ENCODE assay signal across 27 mouse cellular contexts in the genomic region with DNA sequence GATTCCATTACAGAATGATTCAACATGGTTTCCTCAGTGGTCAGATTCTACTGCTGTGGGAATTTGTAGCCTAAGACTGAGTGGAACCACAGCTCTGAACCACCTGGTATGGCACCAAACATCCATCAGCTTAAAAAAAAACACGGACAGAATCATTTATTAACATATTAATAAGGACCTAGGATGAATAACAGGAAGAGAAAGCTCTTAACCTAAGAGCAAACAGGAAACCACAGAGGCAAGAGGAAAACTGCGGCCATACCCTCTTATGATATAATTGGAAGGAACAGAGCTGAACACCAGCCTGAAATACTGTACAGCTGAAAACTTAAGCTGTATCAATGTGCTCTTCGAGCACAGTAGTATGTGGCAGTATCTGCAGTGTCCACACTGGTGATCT.
DNase-seq lines count a peak whose midpoint lies in the region; ATAC-seq and TF ChIP-seq lines count a peak whose summit lies in the region.
"Had no signal": no experiment of that assay in that cellular context is flagged by ENCODE, and none has a peak within 500 bp of the region (broad histone marks: within the 10 kb centered on the region; RNA-seq: fewer than 3 reads in every experiment).

No protein-coding gene starts in this region.

- no peak for TF ChIP-seq POLR2A in MEL (IDR thresholded peaks at IDR 0.05; ENCODE audit: control insufficient read depth in 1 of 2, insufficient read depth in 1 of 2, low read depth in 1 of 2, low read length in 2 of 2, poor library complexity in 1 of 2)

- H3K4me1 ChIP-seq in MEL (ENCODE audit: control insufficient read depth in 1 of 2, insufficient read depth in 2 of 2, low read length in 2 of 2) = no peaks in the 10 kb centered on the region
- H3K4me1 ChIP-seq: embryonic facial prominence, embryonic 10.5 days; embryonic facial prominence, embryonic 12.5 days; forebrain, embryonic 13.5 days; forebrain, embryonic 15.5 days had no signal

- H3K9me3 ChIP-seq in MEL (replicated peaks; ENCODE audit: insufficient read depth, low read length) = no peaks in the 10 kb centered on the region

- peak; percentile 2 for DNase-seq in MEL (ENCODE audit: low read depth, low spot score)
- DNase-seq in gastrocnemius, postnatal 4 days (ENCODE audit: low spot score in 2 of 2) = no peak
- no peak for DNase-seq in heart, postnatal 10 days
- DNase-seq in kidney, adult 18-20 months = no peak
- DNase-seq in left cerebral cortex, postnatal 36 days (ENCODE audit: low spot score in 2 of 2) = no peak
- DNase-seq: adrenal gland, adult 8-10 months; adrenal gland, postnatal 14 days; B cell, adult 2 months; cerebellum, adult 11 months; cerebellum, adult 18-20 months; cerebellum, adult 8-10 months; cerebellum, adult 9-11 months; cerebellum, postnatal 14 days; cerebellum, postnatal 36 days; forebrain, postnatal 0 days had no signal

- intact Hi-C loops in heart, postnatal 10 days (cut with DNase I) = no loop called here
- intact Hi-C loops in left cerebral cortex, postnatal 36 days (cut with DNase I) = no loop called here

- no peak overlapping the region for H3K27ac ChIP-seq in MEL (ENCODE audit: control insufficient read depth, low read depth, low read length)
- H3K27ac ChIP-seq: embryonic facial prominence, embryonic 10.5 days; embryonic facial prominence, embryonic 12.5 days; forebrain, embryonic 13.5 days; forebrain, embryonic 15.5 days had no signal

- H3K36me3 ChIP-seq in MEL (ENCODE audit: control insufficient read depth in 1 of 2, insufficient read depth in 2 of 2, low read length in 2 of 2) = no peaks in the 10 kb centered on the region
- H3K36me3 ChIP-seq: embryonic facial prominence, embryonic 10.5 days; embryonic facial prominence, embryonic 12.5 days; forebrain, embryonic 15.5 days; G1E had no signal

- ATAC-seq in common myeloid progenitor, adult 5-6 weeks (replicated peaks; ENCODE audit: low read depth, poor library complexity, severe bottlenecking) = peak; percentile 77
- ATAC-seq in hematopoietic stem cell, adult 5-6 weeks (replicated peaks in 1 of 2; ENCODE audit: insufficient read depth in 1 of 2, low FRiP score in 2 of 2, low TSS enrichment in 1 of 2, low read depth in 1 of 2, poor library complexity in 2 of 2, severe bottlenecking in 2 of 2) = peak; percentile 51 to 53; a peak in 3 of 4 replicates
- ATAC-seq in megakaryocyte progenitor cell, adult 5-6 weeks (replicated peaks; ENCODE audit: poor library complexity) = peak; percentile 63
- ATAC-seq: activated CD4-positive, CD25-positive, alpha-beta regulatory T cell, adult 4 months; CD4-positive, CD25-positive, alpha-beta regulatory T cell, adult 4 months; forebrain, embryonic 13.5 days; forebrain, embryonic 15.5 days; forebrain, postnatal 0 days; Patski had no signal

- no peak for TF ChIP-seq CTCF in MEL (IDR thresholded peaks at IDR 0.05 in 2 of 3, conservative IDR thresholded peaks at IDR 0.05 in 1 of 3; ENCODE audit: control insufficient read depth in 1 of 3, insufficient read depth in 1 of 3, low read depth in 2 of 3, low read length in 3 of 3, poor library complexity in 1 of 3, severe bottlenecking in 1 of 3)

- TF ChIP-seq RAD21 in MEL (IDR thresholded peaks at IDR 0.05; ENCODE audit: low read depth, low read length) = no peak

- H3K79me2 ChIP-seq in MEL (ENCODE audit: control insufficient read depth, insufficient read depth, low read length, poor library complexity) = no peaks in the 10 kb centered on the region

- no peak overlapping the region for H3K9ac ChIP-seq in MEL (ENCODE audit: control insufficient read depth, low read depth, low read length, poor library complexity, severe bottlenecking)
- H3K9ac ChIP-seq: embryonic facial prominence, embryonic 12.5 days; forebrain, embryonic 13.5 days; forebrain, embryonic 15.5 days; forebrain, postnatal 0 days had no signal

- no peaks in the 10 kb centered on the region for H3K27me3 ChIP-seq in MEL (ENCODE audit: control insufficient read depth in 1 of 2, insufficient read depth in 2 of 2, low read length in 2 of 2)
- H3K27me3 ChIP-seq: CH12.LX; embryonic facial prominence, embryonic 12.5 days; forebrain, embryonic 13.5 days; forebrain, embryonic 15.5 days; Patski had no signal

- no peak overlapping the region for H3K4me3 ChIP-seq in MEL (ENCODE audit: control insufficient read depth in 1 of 2, insufficient read depth in 1 of 2, low read depth in 2 of 2, low read length in 2 of 2)
- H3K4me3 ChIP-seq: embryonic facial prominence, embryonic 10.5 days; embryonic facial prominence, embryonic 12.5 days; forebrain, embryonic 13.5 days; forebrain, embryonic 15.5 days had no signal

- TF ChIP-seq EP300 in MEL (IDR thresholded peaks at IDR 0.05; ENCODE audit: low read depth in 1 of 2, low read length in 2 of 2) = no peak

TF ChIP-seq in MEL, 35 proteins besides CTCF, POLR2A, EP300 and RAD21:
- TF ChIP-seq CHD2 (IDR thresholded peaks at IDR 0.05; ENCODE audit: low read length) = no peak
- TF ChIP-seq MAFK (IDR thresholded peaks at IDR 0.05; ENCODE audit: borderline replicate concordance, low read depth, low read length) = no peak
- TF ChIP-seq SIN3A (IDR thresholded peaks at IDR 0.05; ENCODE audit: low read length) = no peak
- TF ChIP-seq TAL1 (IDR thresholded peaks at IDR 0.05; ENCODE audit: low read length) = no peak
TF ChIP-seq in MEL: peak in this region for 0.
